Mouse (Mus musculus) lung, postnatal 0 days (tissue): ENCODE data around the gene Grb10.

ENCODE experiments used
- CTCF ChIP-seq: IDR thresholded peaks from 2 replicates; pipeline ENCODE4 v1.5.1; 2016; ENCODE audit warnings: antibody characterized with exemption, mild to moderate bottlenecking
- EP300 ChIP-seq: IDR thresholded peaks from 2 replicates; pipeline ENCODE4 v1.6.1; 2016; ENCODE audit warnings: antibody characterized with exemption, mild to moderate bottlenecking, control low read depth

DNA sequence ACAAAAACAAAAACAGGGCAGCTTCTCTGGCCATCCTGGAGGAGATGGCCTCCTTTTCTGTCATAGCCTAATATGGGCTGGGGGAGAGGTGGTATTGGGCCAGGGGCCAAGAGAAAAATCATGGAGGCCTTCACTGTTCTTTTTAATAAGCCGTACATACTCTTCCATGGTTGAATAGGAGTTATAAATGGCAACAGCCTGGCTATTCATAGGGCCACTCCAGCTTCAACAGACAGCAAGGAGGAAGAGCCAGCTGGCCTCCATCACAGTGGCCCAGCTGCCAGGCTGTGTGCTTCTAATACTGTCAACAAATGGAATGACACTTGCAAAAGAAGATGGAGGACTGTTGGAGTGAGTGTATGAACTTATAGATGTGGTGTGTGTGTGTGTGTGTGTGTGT is 41.4 kb downstream of the Grb10 start:
- TF ChIP-seq CTCF (no peak), EP300 (no peak)
